Mouse (Mus musculus) liver, embryonic 14.5 days (tissue): ENCODE results near the gene Alg5. TPM values are rescaled to one million over a fixed set of nuclear protein-coding genes. Genes with fewer than 3 reads are reported as not detected.

Experiments used
- ATAC-seq: fragments of 200-750 bp; cut with Nextera tagmentation; 2 replicates; pipeline ENCODE4 v1.8.0; 2017; ENCODE audit warnings: moderate number of reproducible peaks, mild to moderate bottlenecking, moderate library complexity; ENCODE audit not compliant: insufficient read depth
- DNase-seq, 3 experiments: peaks; one replicate each; pipeline ENCODE4 v3.0.0-alpha.2; 2012 to 2013; ENCODE audit warnings: low read depth in 3 of 3, low spot score in 3 of 3
- H3K27ac ChIP-seq: fragments of 300-500 bp; sonication (generic); 2 replicates; pipeline ENCODE4 v1.5.1; 2014; ENCODE audit warnings: moderate library complexity, mild to moderate bottlenecking, control low read depth, inconsistent platforms
- H3K27me3 ChIP-seq: fragments of 300-500 bp; sonication (generic); 2 replicates; pipeline ENCODE4 v1.6.1; 2014; ENCODE audit warnings: mild to moderate bottlenecking, low read length, moderate library complexity; ENCODE audit not compliant: control insufficient read depth, insufficient read depth
- H3K36me3 ChIP-seq: fragments of 300-500 bp; sonication (generic); replicated peaks from 2 replicates; pipeline ENCODE4 v1.6.1; 2014; ENCODE audit warnings: low read depth; ENCODE audit not compliant: control insufficient read depth, insufficient read depth
- H3K4me1 ChIP-seq, 2 experiments: fragments of 200-500 bp in 1 of 2; fragments of 300-500 bp in 1 of 2; sonication (generic) in 1 of 2; replicated peaks; 2 replicates each; pipeline ENCODE4 v1.6.1; 2012 to 2014; ENCODE audit warnings: antibody characterized with exemption in 1 of 2, inconsistent platforms in 1 of 2, low read length in 1 of 2; ENCODE audit not compliant: control insufficient read depth in 2 of 2, insufficient read depth in 2 of 2
- H3K4me2 ChIP-seq: fragments of 300-500 bp; sonication (generic); 2 replicates; pipeline ENCODE4 v1.6.1; 2014; ENCODE audit warnings: low read depth, mild to moderate bottlenecking, control low read depth, moderate library complexity
- H3K4me3 ChIP-seq, 2 experiments: fragments of 200-500 bp in 1 of 2; fragments of 300-500 bp in 1 of 2; sonication (generic) in 1 of 2; 2 replicates each; pipeline ENCODE4 v1.5.1; 2012 to 2014; ENCODE audit warnings: low read depth in 2 of 2, low read length in 2 of 2, mild to moderate bottlenecking in 2 of 2, control low read depth in 1 of 2, inconsistent platforms in 1 of 2, moderate library complexity in 1 of 2; ENCODE audit not compliant: insufficient read depth in 1 of 2
- H3K9ac ChIP-seq: fragments of 300-500 bp; sonication (generic); replicated peaks from 2 replicates; pipeline ENCODE4 v1.6.1; 2014; ENCODE audit warnings: mild to moderate bottlenecking, control low read depth, moderate library complexity
- H3K9me3 ChIP-seq: fragments of 300-500 bp; sonication (generic); 2 replicates; pipeline ENCODE4 v1.6.1; 2016; ENCODE audit warnings: low read length, mixed read lengths; ENCODE audit not compliant: control insufficient read depth
- CTCF ChIP-seq: IDR thresholded peaks from 2 replicates; pipeline ENCODE4 v1.5.1; 2016; ENCODE audit warnings: antibody characterized with exemption, low read depth, control low read depth
- EP300 ChIP-seq: IDR thresholded peaks from 2 replicates; pipeline ENCODE4 v1.6.1; 2016; ENCODE audit warnings: antibody characterized with exemption, low read depth
- WGBS: fragments of 180-500 bp; shearing (Covaris S2); extraction: QIAGEN DNeasy Blood & Tissue Kit; methylation state at CpG from one replicate; pipeline ENCODE4 v1.1.7; 2014; ENCODE audit not compliant: insufficient replicate concordance; 5-methylcytosine and 5-hydroxymethylcytosine counted together
- polyA plus RNA-seq, 2 experiments: library from polyadenylated mRNA; depleted of rRNA in 1 of 2; stranded (reverse) in 1 of 2; unstranded in 1 of 2; fragments of >200 nt; fragmentation: Nextera tagmentation in 1 of 2; extraction: Ambion mirVana in 1 of 2; gene quantifications; 2 replicates each; pipeline versions ENCODE4 v1.2.1 to v1.2.3; 2012 to 2014

Alg5 gene
- polyA plus RNA-seq, 2 experiments = 12.2 to 29.3 TPM

GRCm38 (mm10) chr3:54797211-54797610 is 61.9 kb downstream of the Alg5 start:
- H3K27me3 ChIP-seq = no peaks in the 10 kb centered on the region
- H3K4me1 ChIP-seq = no peaks in the 10 kb centered on the region
- H3K36me3 ChIP-seq = no peaks in the 10 kb centered on the region
- H3K9me3 ChIP-seq = peaks cover 3% of the 10 kb centered on the region
- ATAC-seq (0 out of 2 replicates have a peak, but pooled peaks have one; percentile 28), DNase-seq (no peak)
- TF ChIP-seq CTCF (peak; percentile 72), EP300 (no peak)
- no peak overlapping the region for H3K4me2 ChIP-seq
- no peak overlapping the region for H3K9ac ChIP-seq
- 26% methylated on average over 16 of the region's 16 CpGs for WGBS
- H3K27ac ChIP-seq = no peak overlapping the region
- H3K4me3 ChIP-seq = no peak overlapping the region

Other genes with a start within 250 kb of the Alg5 start
- gene Supt20, start 42.7 kb upstream of the Alg5 start, polyA plus RNA-seq (2012; rRNA removed) = 22.3 and 23.5 TPM in 2 replicates
- gene Supt20, start 42.7 kb upstream of the Alg5 start, polyA plus RNA-seq (2014; fragmentation: Nextera tagmentation; extraction: Ambion mirVana) = 23.9 and 24.6 TPM in 2 replicates
- not detected in 2 replicates for gene Gm21958, start 21.2 kb upstream of the Alg5 start, polyA plus RNA-seq (2012; rRNA removed)
- gene Gm21958, start 21.2 kb upstream of the Alg5 start, polyA plus RNA-seq (2014; fragmentation: Nextera tagmentation; extraction: Ambion mirVana) = not detected in 2 replicates
- 45.6 and 64.1 TPM in 2 replicates for gene Exosc8, start 146 bp upstream of the Alg5 start, polyA plus RNA-seq (2012; rRNA removed)
- gene Exosc8, start 146 bp upstream of the Alg5 start, polyA plus RNA-seq (2014; fragmentation: Nextera tagmentation; extraction: Ambion mirVana) = 84.5 and 89.8 TPM in 2 replicates
- gene Smad9, start 20.0 kb downstream of the Alg5 start, polyA plus RNA-seq (2012; rRNA removed) = 0.05 and 0.07 TPM in 2 replicates
- gene Smad9, start 20.0 kb downstream of the Alg5 start, polyA plus RNA-seq (2014; fragmentation: Nextera tagmentation; extraction: Ambion mirVana) = 0.04 TPM in 1 of 2 replicates, not detected in the other
- gene Rfxap, start 72.3 kb downstream of the Alg5 start, polyA plus RNA-seq (2012; rRNA removed) = 7.9 and 16.4 TPM in 2 replicates
- 15.2 and 17.3 TPM in 2 replicates for gene Rfxap, start 72.3 kb downstream of the Alg5 start, polyA plus RNA-seq (2014; fragmentation: Nextera tagmentation; extraction: Ambion mirVana)
- gene Sertm1, start 180.3 kb downstream of the Alg5 start, polyA plus RNA-seq (2012; rRNA removed) = 1.3 and 1.5 TPM in 2 replicates
- 0.27 and 0.38 TPM in 2 replicates for gene Sertm1, start 180.3 kb downstream of the Alg5 start, polyA plus RNA-seq (2014; fragmentation: Nextera tagmentation; extraction: Ambion mirVana)